Mouse (Mus musculus) kidney, adult 2 months (tissue): ENCODE data around the gene Tspan4.
"Not testable (repeated sequence)": the region's sequence is repeated elsewhere in the genome, so short reads cannot be mapped to it uniquely, and the experiment has no call there.

ENCODE experiments used
- CTCF ChIP-seq: fragments of 200-500 bp; conservative IDR thresholded peaks from 2 replicates; pipeline ENCODE4 v1.5.1; 2011; ENCODE audit warnings: low read depth, mild to moderate bottlenecking, control low read depth, low read length, moderate library complexity, mixed read lengths; ENCODE audit not compliant: insufficient read depth, insufficient read length
- POLR2A ChIP-seq: fragments of 200-500 bp; IDR thresholded peaks from one replicate; pipeline ENCODE4 v1.6.1; 2011; ENCODE audit warnings: low read depth, low read length, control low read depth

DNA sequence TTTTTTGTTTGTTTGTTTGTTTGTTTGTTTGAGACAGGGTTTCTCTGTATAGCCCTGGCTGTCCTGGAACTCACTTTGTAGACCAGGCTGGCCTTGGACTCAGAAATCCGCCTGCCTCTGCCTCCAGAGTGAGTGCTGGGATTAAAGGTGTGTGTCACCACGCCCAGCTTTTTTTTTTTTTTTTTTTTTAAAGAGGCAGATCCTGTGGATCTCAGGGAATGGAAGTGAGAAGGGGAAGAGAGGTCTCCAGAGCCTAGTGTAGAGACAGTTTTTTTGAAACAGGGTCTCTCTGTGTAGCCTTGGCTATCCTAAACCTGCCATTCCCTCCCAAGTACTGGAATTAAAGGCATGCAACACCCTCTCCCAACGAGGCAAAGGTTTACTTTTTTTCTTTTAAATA is 28.7 kb upstream of the Tspan4 start:
- TF ChIP-seq POLR2A, CTCF: not testable (repeated sequence)
